Mouse (Mus musculus): ENCODE results near the gene March6. TPM values are rescaled to one million over a fixed set of nuclear protein-coding genes. Genes with fewer than 3 reads are reported as not detected.

March6 gene
- polyA plus RNA-seq, 1 experiment from 2014 or later = 81.1 TPM

DNA sequence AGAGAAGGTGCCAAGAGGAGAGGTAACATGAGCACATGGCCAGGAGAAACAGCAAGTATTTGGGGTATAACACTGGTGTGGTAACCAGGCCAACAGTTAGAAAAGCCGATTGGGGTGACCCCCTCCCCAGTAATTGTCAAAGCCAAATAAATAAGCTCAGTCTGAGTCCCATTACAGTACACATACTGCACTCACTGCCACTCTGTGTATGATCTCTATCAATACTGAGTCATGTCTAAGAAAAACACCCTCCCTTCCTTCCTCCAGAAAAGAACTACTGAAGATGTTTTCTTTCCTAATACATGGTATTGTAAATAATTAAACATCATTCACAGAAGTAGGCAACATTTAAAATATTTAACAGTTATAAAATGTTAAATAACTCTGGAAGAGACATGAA lies 28.5 kb downstream of the March6 start:
- WGBS = 59% methylated on average over 1 of the region's 1 CpGs
- H3K4me2 ChIP-seq (replicated peaks) = no peak overlapping the region
- ATAC-seq (replicated peaks) = no peak

GRCm38 (mm10) chr15:31494803-31495202 lies 36.0 kb downstream of the March6 start:
- no peak overlapping the region for H3K27ac ChIP-seq (replicated peaks)
- H3K4me1 ChIP-seq = no peaks in the 10 kb centered on the region
- H3K4me2 ChIP-seq (replicated peaks) = no peak overlapping the region
- H3K9me3 ChIP-seq = no peaks in the 10 kb centered on the region
- no peak overlapping the region for H3K9ac ChIP-seq (replicated peaks)
- ATAC-seq (replicated peaks) = no peak
- H3K4me3 ChIP-seq = no peak overlapping the region
- 92% methylated on average over 9 of the region's 9 CpGs for WGBS
- H3K36me3 ChIP-seq = peaks cover 63% of the 10 kb centered on the region
- H3K27me3 ChIP-seq = no peaks in the 10 kb centered on the region

More for the DNA sequence above, 28.5 kb downstream of the March6 start:
- 0 out of 2 replicates have a peak, but pooled peaks cover 4% of the 10 kb centered on the region for H3K4me1 ChIP-seq
- no peak overlapping the region for H3K27ac ChIP-seq (replicated peaks)
- H3K9me3 ChIP-seq = no peaks in the 10 kb centered on the region
- H3K36me3 ChIP-seq = peaks cover 27% of the 10 kb centered on the region
- H3K9ac ChIP-seq (replicated peaks) = no peak overlapping the region
- no peak overlapping the region for H3K4me3 ChIP-seq
- H3K27me3 ChIP-seq = no peaks in the 10 kb centered on the region

- 84% methylated on average over 3 of the region's 3 CpGs for WGBS
- no peak overlapping the region for H3K9ac ChIP-seq (replicated peaks)
- H3K27ac ChIP-seq (replicated peaks) = no peak overlapping the region
- ATAC-seq (replicated peaks) = no peak
- H3K4me2 ChIP-seq (replicated peaks) = no peak overlapping the region
- H3K4me3 ChIP-seq = no peak overlapping the region
- H3K4me1 ChIP-seq = no peaks in the 10 kb centered on the region
- H3K27me3 ChIP-seq = no peaks in the 10 kb centered on the region
- H3K36me3 ChIP-seq = peaks cover 68% of the 10 kb centered on the region
- H3K9me3 ChIP-seq = no peaks in the 10 kb centered on the region
These were observed 36.5 kb downstream of the March6 start for GRCm38 (mm10) chr15:31494310-31494709.

- Histone ChIP-seq H3K9me3 (no peaks in the 10 kb centered on the region), H3K27me3 (no peaks in the 10 kb centered on the region), H3K4me1 (no peaks in the 10 kb centered on the region), H3K4me2 (replicated peaks) (no peak overlapping the region), H3K9ac (replicated peaks) (no peak overlapping the region), H3K4me3 (no peak overlapping the region), H3K36me3 (peaks cover 56% of the 10 kb centered on the region), H3K27ac (replicated peaks) (no peak overlapping the region)
- WGBS = 9% methylated on average over 2 of the region's 2 CpGs
- ATAC-seq (replicated peaks) = no peak
These were observed 43.4 kb downstream of the March6 start for GRCm38 (mm10) chr15:31487407-31487806.

GRCm38 (mm10) chr15:31476678-31477077 lies 54.2 kb downstream of the March6 start:
- Histone ChIP-seq H3K9me3 (no peaks in the 10 kb centered on the region), H3K4me1 (no peaks in the 10 kb centered on the region), H3K27ac (replicated peaks) (no peak overlapping the region), H3K9ac (replicated peaks) (no peak overlapping the region), H3K27me3 (no peaks in the 10 kb centered on the region), H3K36me3 (peaks cover 52% of the 10 kb centered on the region), H3K4me2 (replicated peaks) (no peak overlapping the region), H3K4me3 (no peak overlapping the region)
- WGBS = 85% methylated on average over 1 of the region's 1 CpGs
- no peak for ATAC-seq (replicated peaks)

DNA sequence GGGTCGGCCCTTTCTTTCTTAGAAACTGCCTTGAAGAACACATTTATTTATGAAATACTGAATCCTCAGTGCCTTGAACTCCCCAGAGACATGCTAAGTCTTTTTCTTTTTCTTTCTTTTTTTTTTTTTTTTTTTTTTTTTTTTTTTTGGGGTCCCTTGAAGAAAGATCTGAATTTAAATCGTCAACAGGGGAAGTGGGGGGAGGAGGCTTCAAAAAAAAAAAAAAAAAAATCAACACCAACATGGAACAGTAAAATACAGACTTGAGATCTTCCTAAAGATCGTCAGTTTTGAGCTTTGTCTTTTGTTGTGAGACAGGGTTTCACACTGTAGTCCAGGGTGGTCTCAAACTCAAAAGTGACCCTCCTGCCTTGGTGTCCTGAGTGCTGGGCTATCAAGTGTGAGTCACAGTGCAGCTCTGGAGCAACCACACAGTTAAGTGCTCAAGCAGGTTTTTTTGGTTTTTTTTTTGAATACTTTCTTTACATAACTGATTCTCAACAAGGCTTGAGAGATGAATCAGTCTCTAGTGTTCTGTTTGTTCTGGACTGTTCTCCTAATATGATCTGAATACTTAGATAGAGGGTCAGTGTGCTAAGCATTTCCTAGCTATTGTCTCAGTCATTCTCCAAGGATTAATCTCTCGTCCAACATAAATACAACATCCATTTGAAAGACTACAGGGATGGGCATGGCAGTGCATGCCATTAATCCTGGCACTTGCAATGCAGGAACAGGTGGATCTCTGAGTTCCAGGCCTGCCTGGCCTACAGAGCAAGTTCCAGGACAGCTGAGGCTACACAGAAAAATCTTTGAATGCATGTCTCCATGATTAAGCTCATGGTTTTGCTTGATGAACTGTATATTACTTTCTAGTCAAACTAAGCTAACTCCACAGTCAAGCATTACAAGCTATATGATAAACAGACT lies 57.9 kb downstream of the March6 start:
- peaks cover 38% of the 10 kb centered on the region for H3K36me3 ChIP-seq
- no peak overlapping the region for H3K4me2 ChIP-seq (replicated peaks)
- no peaks in the 10 kb centered on the region for H3K4me1 ChIP-seq
- WGBS = 77% methylated on average over 4 of the region's 4 CpGs
- H3K9ac ChIP-seq (replicated peaks) = no peak overlapping the region
- no peak overlapping the region for H3K27ac ChIP-seq (replicated peaks)
- no peaks in the 10 kb centered on the region for H3K27me3 ChIP-seq
- no peak overlapping the region for H3K4me3 ChIP-seq
- no peak for ATAC-seq (replicated peaks)
- H3K9me3 ChIP-seq = no peaks in the 10 kb centered on the region

DNA sequence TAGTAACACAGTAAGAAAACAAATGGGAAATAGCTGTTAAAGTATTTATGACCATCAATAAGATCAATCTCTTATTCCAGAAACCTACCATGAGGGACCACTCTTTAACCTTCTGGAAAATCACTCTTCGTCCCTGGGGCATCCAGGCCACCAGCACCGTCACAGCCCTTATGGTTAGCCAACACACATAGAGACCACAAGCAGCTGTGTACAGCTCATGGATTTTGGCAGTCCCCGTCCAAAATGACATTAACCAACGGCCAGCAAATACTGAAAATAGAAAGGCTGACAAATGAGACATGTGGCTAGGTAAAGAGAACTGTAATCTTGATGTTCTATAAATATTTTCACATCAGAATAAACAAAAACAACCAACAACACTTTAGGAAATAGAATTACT lies 59.3 kb downstream of the March6 start:
- Histone ChIP-seq H3K4me2 (replicated peaks) (no peak overlapping the region), H3K27ac (replicated peaks) (no peak overlapping the region), H3K9ac (replicated peaks) (no peak overlapping the region), H3K36me3 (peaks cover 40% of the 10 kb centered on the region), H3K9me3 (no peaks in the 10 kb centered on the region), H3K27me3 (no peaks in the 10 kb centered on the region), H3K4me1 (no peaks in the 10 kb centered on the region), H3K4me3 (no peak overlapping the region)
- no peak for ATAC-seq (replicated peaks)
- 94% methylated on average over 4 of the region's 4 CpGs for WGBS

- no peak for ATAC-seq (replicated peaks)
- Histone ChIP-seq H3K9me3 (no peaks in the 10 kb centered on the region), H3K4me1 (no peaks in the 10 kb centered on the region), H3K4me3 (no peak overlapping the region), H3K27me3 (no peaks in the 10 kb centered on the region), H3K36me3 (peaks cover 51% of the 10 kb centered on the region), H3K27ac (replicated peaks) (no peak overlapping the region), H3K9ac (replicated peaks) (no peak overlapping the region), H3K4me2 (replicated peaks) (no peak overlapping the region)
- 85% methylated on average over 4 of the region's 4 CpGs for WGBS
These were observed 61.4 kb downstream of the March6 start for GRCm38 (mm10) chr15:31469497-31469896.

- Histone ChIP-seq H3K36me3 (peaks cover 56% of the 10 kb centered on the region), H3K4me1 (no peaks in the 10 kb centered on the region), H3K4me3 (no peak overlapping the region), H3K27ac (replicated peaks) (no peak overlapping the region), H3K9me3 (no peaks in the 10 kb centered on the region), H3K9ac (replicated peaks) (no peak overlapping the region), H3K27me3 (no peaks in the 10 kb centered on the region), H3K4me2 (replicated peaks) (no peak overlapping the region)
- no peak for ATAC-seq (replicated peaks)
- WGBS = 96% methylated on average over 5 of the region's 5 CpGs
These were observed 62.0 kb downstream of the March6 start for GRCm38 (mm10) chr15:31468806-31469205.

- H3K9ac ChIP-seq (replicated peaks) = no peak overlapping the region
- H3K27ac ChIP-seq (replicated peaks) = no peak overlapping the region
- no peak overlapping the region for H3K4me2 ChIP-seq (replicated peaks)
- H3K9me3 ChIP-seq = no peaks in the 10 kb centered on the region
- no peaks in the 10 kb centered on the region for H3K27me3 ChIP-seq
- WGBS = 96% methylated on average over 1 of the region's 1 CpGs
- no peak for ATAC-seq (replicated peaks)
- H3K36me3 ChIP-seq = peaks cover 72% of the 10 kb centered on the region
- no peak overlapping the region for H3K4me3 ChIP-seq
- no peaks in the 10 kb centered on the region for H3K4me1 ChIP-seq
These were observed 64.1 kb downstream of the March6 start for GRCm38 (mm10) chr15:31466749-31467148.

- Histone ChIP-seq H3K36me3 (peaks cover 73% of the 10 kb centered on the region), H3K9me3 (no peaks in the 10 kb centered on the region), H3K4me3 (no peak overlapping the region), H3K4me2 (replicated peaks) (no peak overlapping the region), H3K27ac (replicated peaks) (no peak overlapping the region), H3K9ac (replicated peaks) (no peak overlapping the region), H3K4me1 (no peaks in the 10 kb centered on the region), H3K27me3 (no peaks in the 10 kb centered on the region)
- no peak for ATAC-seq (replicated peaks)
- 89% methylated on average over 5 of the region's 5 CpGs for WGBS
These were observed 64.6 kb downstream of the March6 start for GRCm38 (mm10) chr15:31466295-31466694.

DNA sequence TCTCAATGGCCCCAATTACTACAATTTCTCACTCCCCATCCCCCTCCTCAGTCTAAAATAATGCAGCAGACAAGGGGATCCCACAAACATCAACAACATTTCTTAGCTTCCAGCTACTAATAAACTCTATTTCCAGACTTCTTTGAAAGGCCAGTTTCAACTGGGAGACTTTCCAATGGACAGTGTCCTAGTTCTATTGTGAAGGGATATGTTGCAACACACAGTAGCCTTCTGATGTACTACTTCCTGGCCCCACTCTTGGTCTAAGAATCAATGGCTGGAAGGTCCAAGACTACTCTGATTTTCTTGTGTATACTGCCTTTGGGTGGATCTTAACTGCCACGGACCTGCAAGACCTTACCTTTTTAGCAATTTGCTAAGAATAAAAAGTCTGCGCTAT lies 65.0 kb downstream of the March6 start:
- Histone ChIP-seq H3K27ac (replicated peaks) (no peak overlapping the region), H3K9me3 (no peaks in the 10 kb centered on the region), H3K4me3 (no peak overlapping the region), H3K4me2 (replicated peaks) (no peak overlapping the region), H3K36me3 (peaks cover 78% of the 10 kb centered on the region), H3K9ac (replicated peaks) (no peak overlapping the region), H3K27me3 (no peaks in the 10 kb centered on the region), H3K4me1 (no peaks in the 10 kb centered on the region)
- no peak for ATAC-seq (replicated peaks)
- WGBS = 95% methylated on average over 2 of the region's 2 CpGs

- 100% methylated on average over 2 of the region's 2 CpGs for WGBS
- H3K9me3 ChIP-seq = no peaks in the 10 kb centered on the region
- H3K4me2 ChIP-seq (replicated peaks) = no peak overlapping the region
- no peak overlapping the region for H3K9ac ChIP-seq (replicated peaks)
- H3K27me3 ChIP-seq = no peaks in the 10 kb centered on the region
- no peak for ATAC-seq (replicated peaks)
- peaks cover 76% of the 10 kb centered on the region for H3K36me3 ChIP-seq
- no peaks in the 10 kb centered on the region for H3K4me1 ChIP-seq
- no peak overlapping the region for H3K27ac ChIP-seq (replicated peaks)
- no peak overlapping the region for H3K4me3 ChIP-seq
These were observed 70.3 kb downstream of the March6 start for GRCm38 (mm10) chr15:31460571-31460970.
